Mouse (Mus musculus) bone marrow, adult 2 months (tissue): ENCODE data around the gene Olfr1390.

ENCODE experiments used
- CTCF ChIP-seq: fragments of 200-500 bp; IDR thresholded peaks from 2 replicates; pipeline ENCODE4 v1.5.1; 2011; ENCODE audit warnings: low read length, control low read depth; ENCODE audit not compliant: control insufficient read depth, insufficient read depth
- POLR2A ChIP-seq: fragments of 200-500 bp; IDR thresholded peaks from 2 replicates; pipeline ENCODE4 v1.6.1; 2011; ENCODE audit warnings: low read depth, mild to moderate bottlenecking, control low read depth, low read length, borderline replicate concordance; ENCODE audit not compliant: control insufficient read depth

GRCm38 (mm10) chr11:49329686-49330085 is 5.3 kb upstream of the Olfr1390 start:
- TF ChIP-seq CTCF = no peak
- no peak for TF ChIP-seq POLR2A
